Mouse (Mus musculus) forebrain, embryonic 16.5 days (tissue): ENCODE measurements around the gene Cel. TPM values are rescaled to one million over a fixed set of nuclear protein-coding genes. Genes with fewer than 3 reads are reported as not detected.

Source experiments
- ATAC-seq: fragments of 200-750 bp; cut with Nextera tagmentation; 2 replicates; pipeline ENCODE4 v1.8.0; 2017; ENCODE audit warnings: mild to moderate bottlenecking, moderate library complexity
- H3K27ac ChIP-seq: fragments of 300-500 bp; sonication (generic); 2 replicates; pipeline ENCODE4 v1.5.1; 2014; ENCODE audit warnings: low read length, control low read depth
- H3K27me3 ChIP-seq: fragments of 300-500 bp; sonication (generic); replicated peaks from 2 replicates; pipeline ENCODE4 v1.6.1; 2014; ENCODE audit warnings: low read length; ENCODE audit not compliant: control insufficient read depth, insufficient read depth
- H3K36me3 ChIP-seq: fragments of 300-500 bp; sonication (generic); 2 replicates; pipeline ENCODE4 v1.6.1; 2014; ENCODE audit not compliant: control insufficient read depth, insufficient read depth
- H3K4me1 ChIP-seq: fragments of 300-500 bp; sonication (generic); replicated peaks from 2 replicates; pipeline ENCODE4 v1.6.1; 2014; ENCODE audit warnings: low read length; ENCODE audit not compliant: control insufficient read depth, insufficient read depth
- H3K4me2 ChIP-seq: fragments of 300-500 bp; sonication (generic); 2 replicates; pipeline ENCODE4 v1.6.1; 2014; ENCODE audit warnings: mild to moderate bottlenecking, low read length, control low read depth
- H3K4me3 ChIP-seq: fragments of 300-500 bp; sonication (generic); replicated peaks from 2 replicates; pipeline ENCODE4 v1.5.1; 2014; ENCODE audit warnings: mild to moderate bottlenecking, low read length, control low read depth
- H3K9ac ChIP-seq: fragments of 300-500 bp; sonication (generic); replicated peaks from 2 replicates; pipeline ENCODE4 v1.6.1; 2014; ENCODE audit warnings: low read depth, low read length, control low read depth
- H3K9me3 ChIP-seq: fragments of 300-500 bp; sonication (generic); 2 replicates; pipeline ENCODE4 v1.6.1; 2016; ENCODE audit warnings: low read length; ENCODE audit not compliant: control insufficient read depth
- WGBS: fragments of 180-500 bp; shearing (Covaris S2); extraction: QIAGEN DNeasy Blood & Tissue Kit; methylation state at CpG from one replicate; pipeline ENCODE4 v1.1.7; 2014; 5-methylcytosine and 5-hydroxymethylcytosine counted together
- polyA plus RNA-seq: library from polyadenylated mRNA; unstranded; fragments of >200 nt; fragmentation: Nextera tagmentation; extraction: Ambion mirVana; gene quantifications from 2 replicates; pipeline ENCODE4 v1.2.1, GENCODE M21; 2015

Cel gene
- polyA plus RNA-seq, 1 experiment from 2014 or later = not detected

- 88% methylated on average over 2 of the region's 3 CpGs for WGBS
- H3K9me3 ChIP-seq = no peaks in the 10 kb centered on the region
- H3K4me2 ChIP-seq = no peak overlapping the region
- H3K36me3 ChIP-seq = peaks cover 35% of the 10 kb centered on the region
- H3K4me3 ChIP-seq = no peak overlapping the region
- ATAC-seq = no peak
- no peak overlapping the region for H3K9ac ChIP-seq
- H3K27me3 ChIP-seq = no peaks in the 10 kb centered on the region
- H3K27ac ChIP-seq = no peak overlapping the region
- H3K4me1 ChIP-seq = no peaks in the 10 kb centered on the region
These were observed 6.7 kb upstream of the Cel start for GRCm38 (mm10) chr2:28569903-28570302.

- Histone ChIP-seq H3K4me2 (no peak overlapping the region), H3K4me3 (no peak overlapping the region), H3K27ac (no peak overlapping the region), H3K27me3 (no peaks in the 10 kb centered on the region), H3K9me3 (no peaks in the 10 kb centered on the region), H3K4me1 (no peaks in the 10 kb centered on the region), H3K9ac (no peak overlapping the region), H3K36me3 (peaks cover 23% of the 10 kb centered on the region)
- no peak for ATAC-seq
- 79% methylated on average over 5 of the region's 5 CpGs for WGBS
These were observed 3.3 kb upstream of the Cel start for GRCm38 (mm10) chr2:28566545-28566944.

- no peak for ATAC-seq
- H3K36me3 ChIP-seq = peaks cover 16% of the 10 kb centered on the region; the same call in 1 of the 2 replicates
- H3K4me3 ChIP-seq = no peak overlapping the region
- no peaks in the 10 kb centered on the region for H3K4me1 ChIP-seq
- no peak overlapping the region for H3K27ac ChIP-seq
- no peak overlapping the region for H3K9ac ChIP-seq
- WGBS = 80% methylated on average over 4 of the region's 4 CpGs
- H3K27me3 ChIP-seq = no peaks in the 10 kb centered on the region
- no peak overlapping the region for H3K4me2 ChIP-seq
- no peaks in the 10 kb centered on the region for H3K9me3 ChIP-seq
These were observed 1.2 kb upstream of the Cel start for GRCm38 (mm10) chr2:28564380-28564779.

DNA sequence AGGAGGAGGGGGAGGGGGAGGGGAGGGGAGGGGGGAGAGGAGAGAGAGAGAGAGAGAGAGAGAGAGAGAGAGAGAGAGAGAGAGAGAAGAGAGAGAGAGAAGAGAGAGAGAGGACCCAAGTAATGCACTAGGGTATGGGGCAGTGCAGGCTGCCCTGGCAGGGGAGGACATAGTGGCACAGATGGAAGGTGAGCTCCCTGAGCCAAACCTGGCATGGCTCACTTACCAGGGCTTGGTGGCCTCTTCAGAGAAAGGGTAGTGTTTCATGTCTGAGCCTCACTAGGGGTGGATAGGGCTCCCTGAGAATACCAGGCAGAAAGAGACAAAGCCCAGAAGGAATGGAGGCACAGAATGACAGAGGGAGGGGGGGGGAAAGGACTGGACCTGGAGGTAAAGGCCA is 627 bp upstream of the Cel start:
- Histone ChIP-seq H3K9ac (no peak overlapping the region), H3K4me1 (no peaks in the 10 kb centered on the region), H3K36me3 (peaks cover 16% of the 10 kb centered on the region; the same call in 1 of the 2 replicates), H3K27ac (no peak overlapping the region), H3K27me3 (no peaks in the 10 kb centered on the region), H3K4me3 (no peak overlapping the region), H3K4me2 (no peak overlapping the region), H3K9me3 (no peaks in the 10 kb centered on the region)
- ATAC-seq = no peak

GRCm38 (mm10) chr2:28557452-28557851 is 5.8 kb downstream of the Cel start:
- no peak overlapping the region for H3K27ac ChIP-seq
- peaks cover 10% of the 10 kb centered on the region for H3K36me3 ChIP-seq
- ATAC-seq = no peak
- no peaks in the 10 kb centered on the region for H3K9me3 ChIP-seq
- H3K27me3 ChIP-seq = no peaks in the 10 kb centered on the region
- no peaks in the 10 kb centered on the region for H3K4me1 ChIP-seq
- H3K4me2 ChIP-seq = no peak overlapping the region
- H3K9ac ChIP-seq = no peak overlapping the region
- no peak overlapping the region for H3K4me3 ChIP-seq
- 86% methylated on average over 5 of the region's 5 CpGs for WGBS

- WGBS = 90% methylated on average over 5 of the region's 5 CpGs
- H3K36me3 ChIP-seq = peaks cover 44% of the 10 kb centered on the region
- no peak overlapping the region for H3K4me2 ChIP-seq
- no peak overlapping the region for H3K4me3 ChIP-seq
- ATAC-seq = no peak
- H3K9me3 ChIP-seq = no peaks in the 10 kb centered on the region
- no peak overlapping the region for H3K27ac ChIP-seq
- H3K4me1 ChIP-seq = no peaks in the 10 kb centered on the region; the same call in 1 of the 2 replicates
- no peaks in the 10 kb centered on the region for H3K27me3 ChIP-seq
- no peak overlapping the region for H3K9ac ChIP-seq
These were observed 10.9 kb downstream of the Cel start for GRCm38 (mm10) chr2:28552301-28552700.

- H3K36me3 ChIP-seq = peaks cover 55% of the 10 kb centered on the region
- H3K4me1 ChIP-seq = peaks cover 4% of the 10 kb centered on the region; the same call in 1 of the 2 replicates
- H3K27me3 ChIP-seq = no peaks in the 10 kb centered on the region
- no peak overlapping the region for H3K9ac ChIP-seq
- no peak for ATAC-seq
- H3K4me3 ChIP-seq = no peak overlapping the region
- H3K4me2 ChIP-seq = no peak overlapping the region
- 90% methylated on average over 13 of the region's 13 CpGs for WGBS
- H3K27ac ChIP-seq = no peak overlapping the region
- H3K9me3 ChIP-seq = no peaks in the 10 kb centered on the region
These were observed 14.0 kb downstream of the Cel start for GRCm38 (mm10) chr2:28549157-28549556.

GRCm38 (mm10) chr2:28547237-28548172 is 15.7 kb downstream of the Cel start:
- peaks cover 4% of the 10 kb centered on the region; the same call in 1 of the 2 replicates for H3K4me1 ChIP-seq
- no peaks in the 10 kb centered on the region for H3K27me3 ChIP-seq
- H3K27ac ChIP-seq = no peak overlapping the region
- no peak overlapping the region for H3K4me2 ChIP-seq
- WGBS = 47% methylated on average over 11 of the region's 11 CpGs
- H3K9me3 ChIP-seq = no peaks in the 10 kb centered on the region
- no peak overlapping the region for H3K9ac ChIP-seq
- H3K36me3 ChIP-seq = peaks cover 52% of the 10 kb centered on the region
- no peak overlapping the region for H3K4me3 ChIP-seq
- peak; percentile 45 for ATAC-seq

- peak overlapping the region; percentile 19; the same call in 1 of the 2 replicates for H3K27ac ChIP-seq
- no peak overlapping the region for H3K4me3 ChIP-seq
- peaks cover 4% of the 10 kb centered on the region; the same call in 1 of the 2 replicates for H3K4me1 ChIP-seq
- no peak for ATAC-seq
- H3K9me3 ChIP-seq = no peaks in the 10 kb centered on the region
- H3K4me2 ChIP-seq = no peak overlapping the region
- H3K27me3 ChIP-seq = no peaks in the 10 kb centered on the region
- no peak overlapping the region for H3K9ac ChIP-seq
- 85% methylated on average over 6 of the region's 6 CpGs for WGBS
- peaks cover 48% of the 10 kb centered on the region for H3K36me3 ChIP-seq
These were observed 16.6 kb downstream of the Cel start for GRCm38 (mm10) chr2:28546560-28546959.
